Mouse (Mus musculus) spleen, postnatal 4 days (tissue): ENCODE results near the gene Skap1.

Experiments used
- DNase-seq, 2 experiments: peaks; one replicate each; pipeline ENCODE4 v3.0.0; 2022; ENCODE audit warnings: low spot score in 2 of 2

Gene Skap1

GRCm38 (mm10) chr11:96465426-96466056 is 1.1 kb downstream of the Skap1 start:
- DNase-seq, result no peak

- DNase-seq, result no peak
Observed at GRCm38 (mm10) chr11:96466382-96466781, 2.0 kb downstream of the Skap1 start.

- no peak for DNase-seq
Observed at GRCm38 (mm10) chr11:96466987-96467386, 2.6 kb downstream of the Skap1 start.

GRCm38 (mm10) chr11:96468048-96468745 is 3.8 kb downstream of the Skap1 start:
- no peak for DNase-seq

GRCm38 (mm10) chr11:96482711-96483110 is 18.3 kb downstream of the Skap1 start:
- DNase-seq, result no peak

- no peak for DNase-seq
Observed at GRCm38 (mm10) chr11:96483179-96483578, 18.8 kb downstream of the Skap1 start.

GRCm38 (mm10) chr11:96498481-96498880 is 34.1 kb downstream of the Skap1 start:
- DNase-seq, result no peak

- no peak for DNase-seq
Observed at GRCm38 (mm10) chr11:96501042-96501441, 36.6 kb downstream of the Skap1 start.

GRCm38 (mm10) chr11:96502948-96503347 is 38.6 kb downstream of the Skap1 start:
- DNase-seq, result no peak

- no peak for DNase-seq
Observed at GRCm38 (mm10) chr11:96504509-96505119, 40.2 kb downstream of the Skap1 start.

- no peak for DNase-seq
Observed at GRCm38 (mm10) chr11:96505841-96506240, 41.4 kb downstream of the Skap1 start.

- DNase-seq, result no peak
Observed at GRCm38 (mm10) chr11:96515164-96515563, 50.8 kb downstream of the Skap1 start.

- no peak for DNase-seq
Observed at GRCm38 (mm10) chr11:96524541-96524940, 60.1 kb downstream of the Skap1 start.

- DNase-seq, result no peak
Observed at GRCm38 (mm10) chr11:96526137-96526621, 61.8 kb downstream of the Skap1 start.

- no peak for DNase-seq
Observed at GRCm38 (mm10) chr11:96531757-96532433, 67.5 kb downstream of the Skap1 start.

GRCm38 (mm10) chr11:96534531-96534930 is 70.1 kb downstream of the Skap1 start:
- no peak for DNase-seq

GRCm38 (mm10) chr11:96536146-96536545 is 71.8 kb downstream of the Skap1 start:
- no peak for DNase-seq

GRCm38 (mm10) chr11:96542003-96542402 is 77.6 kb downstream of the Skap1 start:
- DNase-seq, result no peak

- no peak for DNase-seq
Observed at GRCm38 (mm10) chr11:96542561-96542960, 78.2 kb downstream of the Skap1 start.

- no peak for DNase-seq
Observed at GRCm38 (mm10) chr11:96546428-96546827, 82.0 kb downstream of the Skap1 start.

- DNase-seq, result no peak
Observed at GRCm38 (mm10) chr11:96550960-96551703, 86.7 kb downstream of the Skap1 start.

GRCm38 (mm10) chr11:96553091-96553490 is 88.7 kb downstream of the Skap1 start:
- DNase-seq, result no peak
